Mouse (Mus musculus) limb, embryonic 15.5 days (tissue): Measurements from ENCODE around the gene Rph3al. TPM values are rescaled to one million over a fixed set of nuclear protein-coding genes. Genes with fewer than 3 reads are reported as not detected.

Experiments
- ATAC-seq: fragments of 200-750 bp; cut with Nextera tagmentation; 2 replicates; pipeline ENCODE4 v1.8.0; 2017; ENCODE audit warnings: low read depth, moderate TSS enrichment; ENCODE audit not compliant: insufficient number of reproducible peaks, low FRiP score, low TSS enrichment
- H3K27ac ChIP-seq: fragments of 300-500 bp; sonication (generic); 2 replicates; pipeline ENCODE4 v1.5.1; 2015; ENCODE audit warnings: moderate library complexity, mild to moderate bottlenecking, inconsistent platforms
- H3K27me3 ChIP-seq: fragments of 300-500 bp; sonication (generic); 2 replicates; pipeline ENCODE4 v1.6.1; 2015; ENCODE audit warnings: inconsistent platforms
- H3K36me3 ChIP-seq: fragments of 300-500 bp; sonication (generic); 2 replicates; pipeline ENCODE4 v1.6.1; 2015; ENCODE audit warnings: inconsistent platforms
- H3K4me1 ChIP-seq: fragments of 300-500 bp; sonication (generic); 2 replicates; pipeline ENCODE4 v1.6.1; 2015; ENCODE audit warnings: inconsistent platforms
- H3K4me2 ChIP-seq: fragments of 300-500 bp; sonication (generic); 2 replicates; pipeline ENCODE4 v1.6.1; 2015; ENCODE audit warnings: mild to moderate bottlenecking, inconsistent platforms
- H3K4me3 ChIP-seq: fragments of 300-500 bp; sonication (generic); 2 replicates; pipeline ENCODE4 v1.5.1; 2015; ENCODE audit warnings: mild to moderate bottlenecking, inconsistent platforms
- H3K9ac ChIP-seq: fragments of 300-500 bp; sonication (generic); 2 replicates; pipeline ENCODE4 v1.6.1; 2015; ENCODE audit warnings: inconsistent platforms
- H3K9me3 ChIP-seq: fragments of 300-500 bp; sonication (generic); 2 replicates; pipeline ENCODE4 v1.6.1; 2016; ENCODE audit warnings: inconsistent platforms
- WGBS: fragments of 180-500 bp; shearing (Covaris S2); methylation state at CpG from one replicate; pipeline ENCODE4 v1.1.7; 2015; 5-methylcytosine and 5-hydroxymethylcytosine counted together
- polyA plus RNA-seq: library from polyadenylated mRNA; unstranded; fragments of >200 nt; fragmentation: Nextera tagmentation; extraction: Ambion mirVana; gene quantifications from 2 replicates; pipeline ENCODE4 v1.2.1, GENCODE M21; 2015

Rph3al gene
- polyA plus RNA-seq, 1 experiment from 2014 or later, result 1.9 TPM

GRCm38 (mm10) chr11:75901339-75901738 is 36.9 kb downstream of the Rph3al start:
- 47% methylated on average over 6 of the region's 6 CpGs for WGBS

GRCm38 (mm10) chr11:75899676-75900075 is 38.6 kb downstream of the Rph3al start:
- H3K4me3 ChIP-seq, result no peak overlapping the region
- H3K9me3 ChIP-seq, result no peaks in the 10 kb centered on the region
- H3K4me1 ChIP-seq, result no peaks in the 10 kb centered on the region
- no peak for ATAC-seq
- 46% methylated on average over 9 of the region's 9 CpGs for WGBS
- H3K9ac ChIP-seq, result no peak overlapping the region
- no peaks in the 10 kb centered on the region for H3K27me3 ChIP-seq
- no peaks in the 10 kb centered on the region for H3K36me3 ChIP-seq
- H3K27ac ChIP-seq, result no peak overlapping the region
- H3K4me2 ChIP-seq, result no peak overlapping the region

More at GRCm38 (mm10) chr11:75901339-75901738, 36.9 kb downstream of the Rph3al start:
- Histone ChIP-seq H3K9me3 (no peaks in the 10 kb centered on the region), H3K27ac (no peak overlapping the region), H3K4me1 (no peaks in the 10 kb centered on the region), H3K4me3 (no peak overlapping the region), H3K36me3 (no peaks in the 10 kb centered on the region), H3K9ac (no peak overlapping the region), H3K27me3 (no peaks in the 10 kb centered on the region), H3K4me2 (no peak overlapping the region)
- ATAC-seq, result no peak

GRCm38 (mm10) chr11:75898532-75898931 is 39.7 kb downstream of the Rph3al start:
- Histone ChIP-seq H3K4me1 (no peaks in the 10 kb centered on the region), H3K36me3 (no peaks in the 10 kb centered on the region), H3K9ac (no peak overlapping the region), H3K9me3 (no peaks in the 10 kb centered on the region), H3K27me3 (no peaks in the 10 kb centered on the region), H3K27ac (no peak overlapping the region), H3K4me3 (no peak overlapping the region), H3K4me2 (no peak overlapping the region)
- no peak for ATAC-seq
- WGBS, result 85% methylated on average over 9 of the region's 9 CpGs

DNA sequence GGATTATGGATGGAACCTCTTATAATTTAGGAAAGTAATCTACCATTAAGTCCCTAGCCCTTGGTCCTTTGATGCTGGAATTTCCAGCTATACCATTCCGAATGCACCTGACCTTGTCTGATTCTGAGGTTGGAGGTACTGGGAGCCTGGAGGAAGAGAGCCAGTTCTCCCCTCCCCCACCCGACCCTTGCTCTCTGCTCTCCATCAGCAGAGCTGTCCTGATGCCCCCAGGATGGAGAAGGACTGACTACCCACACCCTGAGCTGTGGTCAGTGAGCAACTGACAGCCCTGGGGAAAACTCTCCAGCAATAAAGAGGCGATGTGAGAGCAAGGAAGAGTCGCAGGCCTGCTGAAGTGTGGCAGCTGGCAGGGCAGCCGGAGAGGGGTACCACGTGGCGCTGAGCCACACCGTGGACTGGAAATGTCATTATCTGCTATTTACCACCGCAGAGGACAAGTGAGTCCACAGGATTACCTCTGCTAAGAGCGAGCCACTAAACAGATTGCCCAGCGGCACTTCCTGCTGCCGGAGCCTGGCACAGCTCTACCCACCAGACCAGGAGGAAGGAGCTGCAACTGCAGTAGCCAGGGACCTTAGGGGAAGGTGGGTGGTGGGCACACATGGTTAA is 43.3 kb downstream of the Rph3al start:
- no peaks in the 10 kb centered on the region for H3K4me1 ChIP-seq
- ATAC-seq, result no peak
- 65% methylated on average over 12 of the region's 12 CpGs for WGBS
- no peaks in the 10 kb centered on the region for H3K36me3 ChIP-seq
- no peaks in the 10 kb centered on the region for H3K9me3 ChIP-seq
- H3K4me2 ChIP-seq, result no peak overlapping the region
- H3K9ac ChIP-seq, result no peak overlapping the region
- no peak overlapping the region for H3K27ac ChIP-seq
- H3K27me3 ChIP-seq, result no peaks in the 10 kb centered on the region
- H3K4me3 ChIP-seq, result no peak overlapping the region

DNA sequence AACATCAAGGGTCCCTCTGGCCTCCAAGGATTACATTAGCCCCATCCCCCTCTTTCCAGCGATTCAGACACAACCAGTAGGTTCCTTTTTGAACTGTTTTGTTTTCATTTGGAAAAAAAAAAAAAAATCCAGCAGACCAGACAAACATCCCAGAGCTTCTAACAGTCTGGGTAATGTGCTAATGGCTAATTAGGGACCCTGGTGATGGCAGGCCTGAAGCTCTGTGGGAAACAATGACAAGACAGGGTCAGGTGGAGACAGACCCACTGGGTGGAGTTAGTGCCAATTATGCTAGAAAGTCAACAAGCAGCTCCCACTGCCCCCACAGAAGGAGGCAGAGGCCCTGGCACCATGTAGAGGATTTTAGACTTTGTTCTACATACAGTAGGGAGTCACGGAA is 44.3 kb downstream of the Rph3al start:
- WGBS, result 74% methylated on average over 2 of the region's 2 CpGs
- no peak for ATAC-seq
- no peak overlapping the region for H3K27ac ChIP-seq

DNA sequence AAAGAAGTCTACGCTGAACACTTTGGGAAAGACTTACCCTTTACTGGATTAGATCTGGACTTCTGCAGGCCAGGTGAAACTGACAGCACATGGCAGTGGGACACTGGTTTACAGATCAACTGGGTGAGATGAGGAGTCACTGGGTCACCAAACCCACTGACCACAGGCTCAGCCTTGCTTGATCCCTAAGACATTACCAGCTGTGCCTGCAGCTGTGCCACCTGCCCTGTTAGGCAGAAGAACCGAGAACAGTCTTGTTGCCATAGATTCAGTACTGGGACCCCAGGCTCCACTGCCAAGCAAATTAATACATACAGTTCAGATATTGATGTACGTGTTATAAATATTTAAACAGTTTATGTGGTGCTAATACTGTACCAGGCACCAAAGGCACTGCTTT is 50.9 kb downstream of the Rph3al start:
- WGBS, result 73% methylated on average over 3 of the region's 3 CpGs
- Histone ChIP-seq H3K27me3 (no peaks in the 10 kb centered on the region; the same call in 1 of the 2 replicates), H3K27ac (no peak overlapping the region), H3K4me1 (no peaks in the 10 kb centered on the region), H3K36me3 (no peaks in the 10 kb centered on the region), H3K4me3 (no peak overlapping the region), H3K4me2 (no peak overlapping the region), H3K9ac (no peak overlapping the region), H3K9me3 (no peaks in the 10 kb centered on the region)
- no peak for ATAC-seq

More for the DNA sequence above, 44.3 kb downstream of the Rph3al start:
- Histone ChIP-seq H3K4me3 (no peak overlapping the region), H3K27me3 (no peaks in the 10 kb centered on the region), H3K36me3 (no peaks in the 10 kb centered on the region), H3K9me3 (no peaks in the 10 kb centered on the region), H3K9ac (no peak overlapping the region), H3K4me2 (no peak overlapping the region), H3K4me1 (no peaks in the 10 kb centered on the region)

- no peak overlapping the region for H3K4me2 ChIP-seq
- peaks cover 10% of the 10 kb centered on the region; the same call in 1 of the 2 replicates for H3K4me1 ChIP-seq
- H3K4me3 ChIP-seq, result no peak overlapping the region
- H3K9ac ChIP-seq, result no peak overlapping the region
- no peak for ATAC-seq
- H3K27me3 ChIP-seq, result no peaks in the 10 kb centered on the region
- no peaks in the 10 kb centered on the region for H3K9me3 ChIP-seq
- H3K36me3 ChIP-seq, result no peaks in the 10 kb centered on the region
- 81% methylated on average over 3 of the region's 3 CpGs for WGBS
- H3K27ac ChIP-seq, result no peak overlapping the region
Measured at GRCm38 (mm10) chr11:75881234-75881633, 57.0 kb downstream of the Rph3al start.

- H3K36me3 ChIP-seq, result no peaks in the 10 kb centered on the region
- no peaks in the 10 kb centered on the region for H3K27me3 ChIP-seq
- H3K9ac ChIP-seq, result no peak overlapping the region
- ATAC-seq, result no peak
- no peak overlapping the region for H3K4me3 ChIP-seq
- no peak overlapping the region for H3K27ac ChIP-seq
- 54% methylated on average over 8 of the region's 8 CpGs for WGBS
- peaks cover 10% of the 10 kb centered on the region; the same call in 1 of the 2 replicates for H3K4me1 ChIP-seq
- H3K9me3 ChIP-seq, result no peaks in the 10 kb centered on the region
- H3K4me2 ChIP-seq, result no peak overlapping the region
Measured at GRCm38 (mm10) chr11:75880064-75880463, 58.2 kb downstream of the Rph3al start.

GRCm38 (mm10) chr11:75878460-75878859 is 59.8 kb downstream of the Rph3al start:
- no peak for ATAC-seq

DNA sequence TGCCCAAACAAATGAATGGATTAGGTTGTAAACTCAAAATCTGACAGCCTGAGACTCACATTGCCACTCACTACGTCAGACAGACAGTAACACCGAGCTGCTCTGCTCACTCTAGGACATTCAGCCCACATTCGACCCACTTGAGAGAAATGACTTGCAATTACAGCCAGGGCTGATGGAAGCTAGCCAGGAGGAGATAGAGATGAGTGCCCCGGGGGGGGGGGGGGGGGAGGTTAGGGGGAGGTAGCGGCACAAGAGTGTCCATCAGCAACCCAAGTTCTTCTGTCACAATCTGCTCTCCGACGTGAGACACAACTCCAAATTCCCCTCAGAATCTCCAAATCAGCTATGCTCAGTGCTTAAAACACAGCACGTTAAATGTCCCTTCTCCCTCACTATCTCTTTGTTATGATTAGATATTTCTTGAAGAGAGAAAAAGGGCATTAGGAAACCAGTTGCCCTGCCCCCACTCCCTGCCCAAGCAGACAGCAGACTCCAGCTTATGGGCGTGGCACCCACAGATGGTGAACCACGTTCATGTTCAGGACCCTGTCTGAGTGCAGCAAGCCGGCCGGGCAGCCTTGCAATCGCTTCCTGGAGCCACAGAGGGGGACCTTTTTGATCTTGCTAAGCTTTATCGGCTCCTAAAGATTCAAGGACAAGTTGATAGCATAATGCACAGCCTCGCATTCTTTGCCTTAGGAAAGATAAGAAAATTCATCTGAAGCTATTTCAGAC is 62.0 kb downstream of the Rph3al start:
- Histone ChIP-seq H3K4me1 (peaks cover 10% of the 10 kb centered on the region; the same call in 1 of the 2 replicates), H3K27ac (no peak overlapping the region), H3K4me2 (no peak overlapping the region), H3K9me3 (no peaks in the 10 kb centered on the region), H3K9ac (no peak overlapping the region), H3K36me3 (no peaks in the 10 kb centered on the region), H3K4me3 (no peak overlapping the region), H3K27me3 (no peaks in the 10 kb centered on the region)
- WGBS, result 46% methylated on average over 15 of the region's 15 CpGs
- ATAC-seq, result no peak

More at GRCm38 (mm10) chr11:75878460-75878859, 59.8 kb downstream of the Rph3al start:
- Histone ChIP-seq H3K4me1 (peaks cover 10% of the 10 kb centered on the region; the same call in 1 of the 2 replicates), H3K9ac (no peak overlapping the region), H3K4me3 (no peak overlapping the region), H3K9me3 (no peaks in the 10 kb centered on the region), H3K4me2 (no peak overlapping the region), H3K27ac (no peak overlapping the region), H3K36me3 (no peaks in the 10 kb centered on the region), H3K27me3 (no peaks in the 10 kb centered on the region)
- 81% methylated on average over 8 of the region's 8 CpGs for WGBS

DNA sequence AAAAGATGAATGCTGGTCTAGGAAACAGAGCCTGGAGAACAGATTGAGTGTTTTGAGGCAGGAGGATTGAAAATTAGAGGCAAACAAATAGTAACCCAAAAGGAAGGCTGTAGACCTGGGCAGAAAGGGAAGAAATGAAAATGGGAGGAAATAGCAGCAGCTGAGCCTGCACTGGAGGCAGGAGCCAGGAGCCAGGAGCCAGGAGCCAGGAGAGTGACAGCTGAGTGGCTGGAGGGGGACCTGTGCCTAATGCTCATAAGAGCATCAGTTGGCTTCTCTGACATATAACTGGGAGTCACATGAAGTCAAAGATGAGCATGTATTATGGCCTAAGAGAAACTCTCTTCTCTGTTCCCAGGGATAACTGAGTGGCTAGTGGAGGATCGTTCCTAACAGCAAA is 66.5 kb downstream of the Rph3al start:
- ATAC-seq, result no peak
- Histone ChIP-seq H3K27ac (no peak overlapping the region), H3K9ac (no peak overlapping the region), H3K4me3 (no peak overlapping the region), H3K36me3 (no peaks in the 10 kb centered on the region), H3K4me1 (0 out of 2 replicates have a peak, but pooled peaks cover 3% of the 10 kb centered on the region), H3K9me3 (no peaks in the 10 kb centered on the region), H3K27me3 (0 out of 2 replicates have a peak, but pooled peaks cover 5% of the 10 kb centered on the region), H3K4me2 (no peak overlapping the region)
- 75% methylated on average over 1 of the region's 1 CpGs for WGBS

DNA sequence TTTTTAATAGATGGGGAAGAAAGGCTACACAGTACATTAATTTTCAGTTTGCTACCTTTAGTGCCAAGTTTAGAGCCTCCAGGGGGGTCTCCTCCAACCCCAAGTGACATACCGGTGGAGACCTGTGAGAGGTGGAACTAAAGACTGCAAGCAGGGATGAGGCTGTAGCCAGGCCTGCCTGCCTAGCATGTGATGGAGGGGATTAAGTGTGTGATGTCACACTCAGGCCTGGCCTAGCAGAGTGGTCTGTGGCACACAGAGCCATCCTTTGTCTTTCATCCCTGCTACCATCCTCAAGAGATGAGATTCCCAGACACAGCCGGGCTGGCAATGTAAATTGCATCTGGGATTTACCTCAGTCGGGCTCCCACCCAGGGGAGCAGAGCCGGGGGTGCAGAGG is 67.3 kb downstream of the Rph3al start:
- peaks cover 2% of the 10 kb centered on the region; the same call in 1 of the 2 replicates for H3K4me1 ChIP-seq
- 61% methylated on average over 4 of the region's 4 CpGs for WGBS
- no peaks in the 10 kb centered on the region for H3K9me3 ChIP-seq
- no peak overlapping the region for H3K27ac ChIP-seq
- no peak overlapping the region for H3K9ac ChIP-seq
- 0 out of 2 replicates have a peak, but pooled peaks cover 5% of the 10 kb centered on the region for H3K27me3 ChIP-seq
- no peak for ATAC-seq
- H3K36me3 ChIP-seq, result no peaks in the 10 kb centered on the region
- no peak overlapping the region for H3K4me2 ChIP-seq
- no peak overlapping the region for H3K4me3 ChIP-seq
